Mouse (Mus musculus) brain, embryonic 14.5 days (tissue): ENCODE results near the gene Sstr2.

Experiments
- CTCF ChIP-seq: fragments of 200-500 bp; IDR thresholded peaks from 2 replicates; pipeline ENCODE4 v1.5.1; 2012; ENCODE audit warnings: inconsistent platforms, mild to moderate bottlenecking, moderate library complexity, borderline replicate concordance; ENCODE audit not compliant: insufficient read depth, insufficient read length; ENCODE audit errors: extremely low read depth
- POLR2A ChIP-seq: fragments of 200-500 bp; IDR thresholded peaks from 2 replicates; pipeline ENCODE4 v1.6.1; 2012; ENCODE audit warnings: mild to moderate bottlenecking, inconsistent platforms, borderline replicate concordance; ENCODE audit not compliant: poor library complexity, insufficient read depth, insufficient read length, severe bottlenecking; ENCODE audit errors: extremely low read depth

- TF ChIP-seq CTCF = no peak
- TF ChIP-seq POLR2A = no peak
Observed at GRCm38 (mm10) chr11:113632303-113632702, 13.2 kb downstream of the Sstr2 start.
